Mouse (Mus musculus) heart, postnatal 0 days (tissue): Measurements from ENCODE around the gene 5330417C22Rik.

Experiments used
- CTCF ChIP-seq: IDR thresholded peaks from 2 replicates; pipeline ENCODE4 v1.5.1; 2016; ENCODE audit warnings: antibody characterized with exemption, control low read depth, low read depth
- EP300 ChIP-seq: IDR thresholded peaks from 2 replicates; pipeline ENCODE4 v1.6.1; 2016; ENCODE audit warnings: antibody characterized with exemption, low read depth

- TF ChIP-seq CTCF, result no peak
- TF ChIP-seq EP300, result no peak
Measured at GRCm38 (mm10) chr3:108454172-108454571, 82.2 kb downstream of the 5330417C22Rik start.
